Mouse (Mus musculus) cerebellum, postnatal 25 days (tissue): Measurements from ENCODE around the gene Pgbd5.
A peak's percentile ranks its signal among the peaks of the same experiment; 100 is the strongest.

Source experiments
- DNase-seq, 2 experiments: peaks; one replicate each; pipeline ENCODE4 v3.0.0; 2021; ENCODE audit warnings: mixed read lengths in 2 of 2

Gene Pgbd5

GRCm38 (mm10) chr8:124439558-124439957, at the start of gene Pgbd5:
Gene Pgbd5 (minus strand): TSS chr8:124439658.
- DNase-seq = no peak

- DNase-seq = no peak
These were observed 44.1 kb upstream of the Pgbd5 start for GRCm38 (mm10) chr8:124483356-124484115.

- DNase-seq = peak; percentile 47 to 66
These were observed 43.3 kb upstream of the Pgbd5 start for GRCm38 (mm10) chr8:124482790-124483189.

DNA sequence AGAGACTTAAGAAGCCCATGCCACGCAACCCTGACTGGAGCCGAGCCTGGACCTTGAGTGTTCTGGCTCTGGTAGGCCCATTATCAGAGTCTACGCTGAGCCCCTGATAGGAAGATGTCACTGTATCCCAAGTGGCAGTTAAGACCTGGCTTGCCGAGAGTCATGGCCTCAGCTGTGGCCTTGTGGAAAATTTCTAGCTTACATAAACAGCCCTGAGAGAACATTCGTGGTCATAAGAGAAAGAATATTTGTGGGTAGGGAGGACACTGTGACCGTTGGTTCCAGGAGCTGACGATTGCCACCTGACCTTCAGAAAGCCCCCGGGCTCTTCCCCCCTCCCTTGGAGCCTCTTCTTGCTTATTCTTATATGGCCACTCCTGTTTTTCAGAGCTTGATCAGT, 40.9 kb upstream of the Pgbd5 start:
- DNase-seq = no peak

- DNase-seq = no peak
These were observed 39.8 kb upstream of the Pgbd5 start for GRCm38 (mm10) chr8:124479251-124479650.

- peak; percentile 70 to 74 for DNase-seq
These were observed 37.2 kb upstream of the Pgbd5 start for GRCm38 (mm10) chr8:124476701-124477100.

GRCm38 (mm10) chr8:124475690-124476089, 36.2 kb upstream of the Pgbd5 start:
- no peak for DNase-seq

GRCm38 (mm10) chr8:124464641-124465040, 25.2 kb upstream of the Pgbd5 start:
- DNase-seq = no peak

- DNase-seq = peak; percentile 29 to 30
These were observed 23.7 kb upstream of the Pgbd5 start for GRCm38 (mm10) chr8:124463111-124463510.

- no peak for DNase-seq
These were observed 22.7 kb upstream of the Pgbd5 start for GRCm38 (mm10) chr8:124462192-124462591.

DNA sequence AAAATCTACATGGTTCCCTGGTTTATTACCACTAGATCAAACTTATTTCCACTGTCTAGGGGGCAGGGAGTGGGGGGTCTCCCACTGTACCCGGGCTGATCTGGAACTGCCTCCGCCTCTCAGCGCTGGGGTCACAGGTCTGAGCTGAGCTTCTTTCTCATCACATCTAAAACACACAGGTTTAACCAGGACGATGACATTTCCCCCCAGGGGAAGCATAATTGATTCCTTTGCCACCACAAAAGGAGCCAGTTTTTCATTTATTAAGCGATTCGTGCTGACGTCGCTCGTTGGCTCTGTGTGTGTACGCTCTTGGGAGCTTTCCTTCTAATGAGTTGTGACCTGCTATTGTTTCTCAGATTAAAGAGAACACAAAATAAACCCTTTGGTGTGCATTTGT, 21.6 kb upstream of the Pgbd5 start:
- DNase-seq = no peak

DNA sequence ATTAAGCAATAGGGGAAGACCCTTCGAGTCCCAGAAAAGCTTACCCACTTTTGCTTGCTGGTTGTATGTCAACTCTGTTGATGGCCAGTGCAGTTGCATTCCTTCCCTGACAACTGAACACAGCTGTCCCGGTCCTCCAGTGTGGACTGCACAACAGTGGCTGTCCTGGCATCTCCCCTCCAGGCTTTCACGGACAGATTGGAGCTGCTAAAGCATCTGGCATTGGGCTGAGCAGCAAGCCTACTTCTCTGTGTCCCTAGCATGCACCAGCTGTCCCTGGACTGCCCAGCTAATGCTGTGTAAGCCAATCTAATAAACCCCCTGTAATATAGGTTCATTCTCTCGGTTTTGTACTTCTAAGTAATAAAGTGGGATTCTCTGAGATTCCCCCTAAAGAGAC, 21.2 kb upstream of the Pgbd5 start:
- DNase-seq = no peak

GRCm38 (mm10) chr8:124459627-124460026, 20.2 kb upstream of the Pgbd5 start:
- no peak for DNase-seq

DNA sequence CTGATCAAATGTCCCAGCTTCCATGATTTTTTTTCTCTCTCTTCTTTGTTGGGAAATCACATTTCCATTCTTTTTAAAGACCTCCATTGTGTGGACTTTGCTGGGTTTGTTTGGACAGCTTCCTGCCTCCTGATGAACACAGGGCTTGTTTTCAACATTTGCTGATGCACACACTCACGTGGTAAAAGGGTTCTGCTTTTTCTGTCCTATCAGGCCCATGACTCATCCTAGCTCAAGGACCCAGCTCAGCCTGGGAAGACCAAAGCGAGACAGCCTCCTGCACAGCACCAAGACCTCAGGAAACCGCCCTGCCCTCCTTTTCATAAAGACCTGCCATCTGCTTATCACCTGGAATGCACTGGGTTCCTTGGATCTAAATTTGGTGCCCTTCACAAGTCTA, 15.9 kb upstream of the Pgbd5 start:
- DNase-seq = no peak

GRCm38 (mm10) chr8:124450192-124450895, 10.9 kb upstream of the Pgbd5 start:
- no peak for DNase-seq

- peak in 1 of 2 experiments; percentile 41 for DNase-seq
These were observed 9.7 kb upstream of the Pgbd5 start for GRCm38 (mm10) chr8:124448962-124449670.

- peak in 1 of 2 experiments; percentile 54 for DNase-seq
These were observed 2.7 kb downstream of the Pgbd5 start for GRCm38 (mm10) chr8:124436741-124437140.

DNA sequence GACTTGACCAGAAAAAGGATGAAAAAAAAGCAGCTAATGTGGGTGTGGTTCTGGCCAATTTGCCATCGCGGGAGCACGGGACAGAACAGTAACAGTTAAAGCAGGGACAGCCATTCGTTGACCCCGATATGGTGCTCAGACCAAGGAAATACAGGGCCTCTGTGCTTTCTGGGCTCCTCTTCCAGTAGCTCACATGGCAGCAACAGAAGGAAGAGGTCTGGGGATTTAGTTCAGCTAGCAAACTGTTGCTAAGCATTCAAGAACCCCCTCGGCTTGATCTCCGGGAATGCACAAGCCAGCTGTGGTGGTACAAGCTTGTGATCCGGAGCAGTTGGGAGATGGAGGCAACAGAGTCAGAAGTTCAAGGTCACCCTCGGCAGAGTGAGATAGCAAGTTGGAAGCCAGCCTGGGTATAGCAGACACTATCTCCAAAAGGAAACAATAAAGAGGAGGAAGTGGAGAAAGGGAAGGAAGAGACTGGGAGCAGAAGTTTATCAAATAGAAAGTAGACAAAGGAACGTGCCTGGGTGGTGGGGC, 3.7 kb downstream of the Pgbd5 start:
- DNase-seq = no peak

- no peak for DNase-seq
These were observed 4.3 kb downstream of the Pgbd5 start for GRCm38 (mm10) chr8:124435170-124435569.

DNA sequence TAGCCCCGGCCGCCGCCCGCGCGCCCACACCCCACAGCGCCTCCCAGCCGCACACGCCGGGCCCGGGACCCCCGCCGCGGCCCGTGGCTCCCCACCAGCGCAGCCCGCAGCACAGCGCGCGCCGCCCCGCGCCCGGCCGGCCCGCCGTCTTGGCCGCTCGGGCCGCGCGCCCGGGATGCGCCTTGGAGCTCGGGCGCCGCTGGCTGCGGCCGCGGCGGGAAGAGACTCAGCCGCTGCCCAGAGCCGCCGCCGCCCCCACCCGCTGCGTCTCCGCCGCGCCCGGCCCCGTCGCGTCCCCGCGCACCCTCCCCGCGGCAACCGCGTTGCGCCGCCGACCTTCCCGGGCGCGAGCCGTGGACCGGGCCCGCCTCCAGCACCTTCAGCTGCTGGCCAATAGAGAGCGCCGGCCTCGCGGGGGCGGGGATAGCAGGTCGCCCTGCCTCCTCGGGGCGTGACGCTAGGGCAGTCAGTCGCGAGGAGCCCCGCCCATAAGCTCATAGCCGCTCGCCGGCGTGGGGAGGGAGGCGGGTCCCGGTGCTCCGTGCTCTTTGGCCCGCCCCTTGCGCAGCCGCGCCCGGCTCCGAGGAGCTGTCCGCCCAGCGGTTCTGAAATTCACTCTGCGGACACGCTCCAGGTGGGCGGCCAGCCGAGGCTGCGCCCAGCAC, 5.2 kb downstream of the Pgbd5 start:
- peak; percentile 98 to 100 for DNase-seq

DNA sequence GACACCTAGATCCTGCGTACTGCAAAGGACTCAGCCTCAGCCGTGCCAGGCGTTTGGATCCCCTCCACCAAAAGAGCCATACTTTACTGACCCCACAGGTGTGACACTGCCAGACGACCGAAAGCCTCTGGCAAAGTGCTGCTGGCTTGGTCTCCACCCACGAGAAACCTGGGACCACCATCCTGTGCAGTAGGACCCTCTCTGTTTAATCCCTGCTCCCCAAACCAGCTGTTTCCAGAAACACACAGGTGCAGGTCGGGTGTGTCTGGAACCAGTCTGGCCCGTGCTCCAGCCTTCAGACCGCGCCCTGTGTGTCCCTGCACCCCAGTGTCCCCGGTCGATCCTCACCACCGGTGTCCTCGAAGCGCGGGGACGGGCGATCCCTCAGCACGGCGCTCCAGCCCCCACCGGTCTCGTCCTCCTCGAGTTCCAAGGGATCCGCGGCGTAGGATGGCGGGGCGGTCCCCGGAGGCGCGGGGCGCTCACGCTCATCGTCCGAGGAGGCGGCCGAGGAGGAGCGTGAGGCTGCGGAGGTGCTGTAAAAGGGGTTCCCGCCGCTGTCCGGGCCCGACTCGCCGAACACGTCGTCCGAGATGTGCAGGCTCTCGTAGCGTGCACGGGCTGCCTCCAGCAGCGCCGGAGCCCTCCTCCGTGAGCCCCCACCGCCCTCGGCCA, 5.9 kb downstream of the Pgbd5 start:
- peak; percentile 68 to 76 for DNase-seq

DNA sequence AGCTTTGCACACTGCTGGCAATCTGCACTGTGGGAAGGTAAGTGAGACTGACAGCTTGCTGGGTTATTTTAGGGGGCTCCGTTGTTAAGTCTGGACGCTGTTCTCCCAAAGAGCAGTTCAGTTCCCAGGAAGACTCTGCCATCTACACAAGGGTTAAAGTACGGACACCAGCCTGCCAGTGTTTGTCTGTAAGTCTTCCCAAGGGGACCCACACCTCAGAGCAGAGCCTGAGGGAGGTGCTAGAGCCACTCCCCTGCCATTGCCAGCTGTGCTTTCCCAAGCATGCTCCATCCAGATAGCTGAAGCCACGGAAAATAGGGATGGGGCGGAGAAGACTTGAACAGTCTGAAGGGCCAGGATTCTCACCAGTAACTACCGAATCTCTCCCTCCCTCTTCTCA, 8.6 kb downstream of the Pgbd5 start:
- peak in 1 of 2 experiments; percentile 45 for DNase-seq
